Mouse (Mus musculus) G1E-ER4 (cell line): ENCODE data around the gene Tle3. TPM values are rescaled to one million over a fixed set of nuclear protein-coding genes. Genes with fewer than 3 reads are reported as not detected.

Experiments
- GATA1 ChIP-seq: IDR thresholded peaks from one replicate; pipeline ENCODE4 v1.8.0; 2012; ENCODE audit warnings: low read length, inconsistent platforms
- polyA plus RNA-seq: library from polyadenylated mRNA; stranded (reverse); fragments of >175 nt; gene quantifications from 2 replicates; pipeline ENCODE4 v1.2.3, GENCODE M21; 2012

Tle3 gene
- polyA plus RNA-seq: 103 and 123 TPM in 2 replicates

DNA sequence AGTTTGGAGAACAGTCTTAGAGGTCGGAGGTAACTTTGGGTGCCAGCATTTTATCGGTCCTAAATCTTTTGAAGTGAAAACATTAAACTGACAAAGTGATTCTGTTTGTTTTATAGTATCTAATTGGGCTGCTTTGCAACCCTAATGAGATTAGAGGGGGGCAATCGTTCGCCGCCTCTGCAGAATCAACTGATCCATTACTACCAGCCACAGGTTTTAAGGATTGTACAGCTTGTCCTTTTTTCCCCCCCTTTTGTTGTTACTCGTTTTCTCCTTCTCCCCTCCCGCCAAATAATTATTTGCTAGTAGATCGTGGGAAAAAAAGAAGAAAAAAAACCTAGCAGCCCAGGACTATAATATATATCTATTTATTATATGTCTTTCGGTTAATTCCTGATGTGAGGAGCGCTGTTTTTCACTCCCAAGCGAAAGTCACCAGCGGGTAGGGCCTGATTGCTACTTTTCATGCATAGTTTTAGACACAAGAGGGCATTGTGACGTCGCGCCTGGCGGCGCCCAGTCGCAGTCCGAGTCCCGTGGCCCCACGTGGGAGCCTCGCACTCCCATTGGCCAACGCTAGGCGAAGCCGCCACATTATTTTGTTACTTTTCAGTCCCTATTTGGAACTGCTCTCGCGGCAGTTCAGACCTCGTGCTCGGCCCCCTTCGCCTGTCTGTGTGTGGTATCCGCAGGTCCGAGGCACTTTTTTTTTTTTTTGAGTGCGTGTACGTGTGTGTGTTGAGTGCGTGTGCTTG, at the start of gene Tle3:
Gene Tle3, plus strand, starts transcription at position 612 of the 755 bp plus-strand sequence.
- TF ChIP-seq GATA1: no peak

DNA sequence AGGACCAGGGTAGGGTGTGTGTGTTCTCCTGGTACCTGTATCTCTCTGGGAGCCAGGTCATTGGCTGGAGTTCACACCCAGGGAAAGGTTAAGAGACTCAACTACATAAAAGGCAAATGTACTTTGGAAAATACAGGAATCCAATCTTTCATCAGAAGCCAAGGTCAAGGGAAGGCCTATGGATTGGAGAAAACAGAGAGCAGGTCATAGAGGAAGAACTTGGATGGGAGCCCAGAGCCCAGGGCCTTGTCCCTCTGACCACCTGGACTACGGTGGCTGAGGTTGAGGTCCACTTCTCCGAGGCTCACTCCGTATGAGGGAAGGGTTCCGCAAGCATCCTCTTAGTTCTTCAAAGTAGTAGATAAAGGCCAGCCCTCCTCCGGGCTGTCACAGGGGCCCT, 48.9 kb upstream of the Tle3 start:
- TF ChIP-seq GATA1: no peak

DNA sequence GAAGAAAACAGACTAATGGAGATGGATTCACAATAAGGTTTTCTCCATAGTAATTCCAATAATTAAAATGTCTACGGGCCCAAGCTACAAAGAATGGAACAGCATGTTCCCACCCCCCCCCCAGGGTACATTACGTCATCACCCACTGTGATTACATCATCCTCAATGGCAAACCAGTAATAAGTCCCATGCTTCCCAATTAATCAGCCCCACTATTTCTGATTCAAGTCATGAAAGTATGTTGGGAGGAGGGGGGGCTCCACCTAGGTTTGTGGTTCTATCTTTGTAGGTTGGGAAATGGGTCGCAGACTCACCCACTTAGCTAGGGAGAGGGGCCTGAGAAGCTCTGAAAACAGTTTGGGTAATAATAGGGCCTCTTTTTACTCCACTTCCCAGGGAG, 48.3 kb upstream of the Tle3 start:
- TF ChIP-seq GATA1: no peak

DNA sequence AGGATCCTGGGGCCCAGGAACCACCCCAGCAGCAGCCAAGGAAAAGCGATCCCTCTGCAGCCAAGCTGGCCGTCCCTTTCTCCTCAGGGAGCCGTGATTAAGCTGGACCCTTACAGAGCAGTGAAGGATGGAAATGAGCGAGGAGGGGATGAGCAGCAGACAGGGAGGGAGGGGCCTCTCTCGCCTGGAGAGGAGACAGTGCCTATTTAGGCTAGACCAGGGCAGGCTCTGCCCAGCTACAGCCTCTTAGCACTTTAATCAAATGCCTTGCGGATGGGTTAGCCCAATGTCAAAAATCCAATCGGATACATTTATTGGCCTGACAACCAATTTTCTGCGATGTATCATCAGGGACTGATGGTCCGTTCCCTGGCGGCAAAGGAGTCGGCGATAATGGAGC, 47.8 kb upstream of the Tle3 start:
- TF ChIP-seq GATA1: no peak

DNA sequence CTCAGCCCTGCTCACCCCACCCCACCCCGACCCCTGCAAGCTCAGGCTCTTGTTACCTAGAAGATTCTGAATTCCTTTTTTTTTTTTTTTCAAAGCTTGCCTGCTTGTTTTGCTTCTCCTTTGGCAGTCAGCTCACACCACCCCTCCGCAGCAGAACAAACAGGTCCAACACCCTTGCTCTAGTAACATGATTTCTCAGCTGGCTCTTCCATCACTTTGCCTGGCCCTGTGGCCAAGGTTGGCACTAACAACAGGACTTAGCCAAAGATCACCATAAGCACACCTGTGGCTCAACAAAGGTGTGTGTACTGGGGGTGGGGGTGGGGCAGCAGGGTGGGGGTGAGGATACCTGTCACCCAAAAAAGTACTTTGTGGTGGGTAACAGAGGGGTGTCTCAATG, 47.2 kb upstream of the Tle3 start:
- no peak for TF ChIP-seq GATA1

DNA sequence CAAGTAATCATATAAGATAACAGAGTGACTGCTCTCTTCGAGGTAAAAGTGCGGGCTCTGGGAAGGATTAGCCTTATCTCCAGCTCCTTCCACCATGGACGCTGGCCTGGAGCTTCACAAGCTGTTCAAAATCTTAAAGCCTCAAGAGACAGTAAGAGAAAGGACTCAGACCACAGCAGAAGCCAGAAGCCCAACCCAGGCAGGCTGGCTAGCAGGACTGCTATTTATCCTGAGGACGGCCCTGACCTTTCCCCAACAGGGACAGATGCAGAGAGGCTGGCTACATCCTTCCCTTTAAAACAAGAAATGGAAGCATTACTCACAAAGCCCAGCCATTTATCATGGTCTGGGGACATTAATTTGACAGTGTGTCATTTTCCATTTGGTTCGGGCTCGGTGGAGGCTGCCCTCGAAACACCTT, 46.2 kb upstream of the Tle3 start:
- no peak for TF ChIP-seq GATA1

DNA sequence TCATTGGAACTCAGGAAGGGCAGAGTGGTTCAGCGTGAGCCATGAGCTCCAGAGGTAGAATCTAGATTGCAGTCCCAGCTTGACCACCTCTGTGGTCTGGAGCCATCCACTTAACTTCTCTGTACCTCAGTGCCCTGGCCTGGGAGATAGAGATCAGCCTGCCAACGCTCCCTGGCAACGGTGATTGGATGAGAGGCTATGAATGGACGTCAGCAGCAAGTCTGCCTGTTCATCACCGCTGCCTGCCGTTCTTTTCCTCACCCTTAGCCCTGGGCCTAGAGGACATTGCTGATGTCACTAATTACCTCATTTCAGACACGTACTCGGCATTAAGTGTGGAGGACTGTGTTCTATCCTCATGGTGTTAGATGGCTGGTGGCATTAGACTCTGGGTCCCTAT, 45.2 kb upstream of the Tle3 start:
- no peak for TF ChIP-seq GATA1

DNA sequence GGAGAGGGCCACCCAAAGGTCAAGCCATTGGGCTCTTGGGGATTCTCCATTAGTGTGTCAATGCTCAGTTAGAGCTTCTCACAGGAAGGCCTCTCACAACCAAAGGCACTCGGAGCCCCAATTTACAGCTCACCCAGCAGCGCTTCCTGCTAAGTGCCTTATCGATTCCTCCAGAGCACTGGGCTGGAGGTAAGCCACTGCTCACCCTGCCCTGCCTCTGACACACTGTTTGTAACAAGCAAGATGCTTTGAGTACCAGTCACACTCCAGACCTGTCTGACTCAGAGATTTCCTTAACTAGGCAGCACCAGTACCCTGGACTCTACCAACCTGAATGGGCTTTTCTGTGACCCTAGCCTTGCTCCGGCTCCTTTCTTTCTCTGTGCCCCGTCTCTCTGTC, 44.0 kb upstream of the Tle3 start:
- no peak for TF ChIP-seq GATA1

DNA sequence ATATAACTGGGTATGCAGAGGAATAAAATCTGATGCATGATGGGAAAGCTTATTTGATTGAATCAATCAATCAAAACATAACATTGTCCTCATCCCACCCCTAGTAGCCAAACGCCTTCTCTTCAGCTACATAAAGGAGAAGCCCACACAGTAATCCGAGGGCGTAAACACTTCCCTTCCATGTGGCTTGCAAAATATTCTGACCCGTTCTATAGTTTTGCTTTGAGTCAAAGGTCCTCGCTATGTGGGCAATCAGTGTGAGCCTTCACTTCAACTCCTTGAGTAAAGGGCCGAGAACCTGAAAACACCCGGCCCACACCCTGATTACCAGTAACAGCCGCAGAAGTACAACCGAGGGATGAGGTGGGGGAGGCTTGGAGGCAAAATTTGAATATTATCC, 41.4 kb upstream of the Tle3 start:
- TF ChIP-seq GATA1: no peak

DNA sequence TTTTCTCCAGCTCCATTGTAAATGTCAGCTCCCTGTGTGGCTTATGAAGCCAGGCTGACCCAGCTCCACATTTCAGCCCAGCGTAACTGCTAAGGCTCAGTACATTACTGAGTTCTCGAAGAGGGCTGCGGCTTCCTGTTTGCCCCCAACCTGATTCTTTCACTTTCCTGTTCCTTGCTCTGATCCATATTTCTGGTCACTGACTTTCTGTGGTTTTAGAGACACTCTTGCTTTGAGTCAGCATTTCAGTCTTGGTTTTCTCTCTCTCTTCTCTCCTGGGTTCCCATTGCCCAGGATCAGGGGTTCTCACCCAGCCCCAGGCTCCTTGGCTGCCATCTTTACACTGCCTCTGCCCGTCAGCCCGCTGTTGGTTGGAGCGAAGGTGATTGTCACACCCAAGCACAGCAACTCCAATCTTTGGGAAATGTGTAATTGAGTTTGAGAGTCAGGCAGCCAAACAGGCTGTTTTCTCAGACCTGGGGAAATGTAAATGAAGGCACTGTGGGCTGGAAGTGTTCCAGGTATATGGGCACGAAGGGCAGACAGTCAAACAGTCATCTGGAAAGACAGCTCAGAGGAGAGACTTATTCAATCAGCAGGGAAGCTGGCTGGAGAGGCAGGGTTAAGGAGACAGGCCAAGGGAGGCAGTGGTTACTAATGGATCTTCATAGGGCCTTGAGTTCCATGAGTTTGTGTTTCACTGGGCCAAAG, 39.8 kb upstream of the Tle3 start:
- TF ChIP-seq GATA1: no peak

DNA sequence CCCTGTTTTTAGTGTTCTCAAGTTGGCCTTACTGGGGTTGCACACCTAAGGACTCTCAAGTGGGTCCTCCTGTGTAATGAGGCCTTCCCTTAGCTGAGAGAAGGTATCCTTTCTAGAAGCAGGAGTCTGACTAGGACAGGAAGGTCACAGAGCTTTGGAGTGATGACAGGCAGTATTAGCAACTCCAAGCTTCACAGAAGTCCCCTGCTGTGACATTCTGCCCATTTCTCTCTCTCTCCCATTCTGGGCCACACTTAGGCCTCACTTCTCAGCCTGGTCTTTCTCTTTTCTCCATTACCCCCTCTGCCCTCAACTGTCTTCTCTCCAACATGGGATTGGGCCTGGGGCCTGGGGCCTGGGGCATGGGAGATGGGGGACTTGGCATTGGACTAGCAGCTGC, 36.0 kb upstream of the Tle3 start:
- no peak for TF ChIP-seq GATA1

DNA sequence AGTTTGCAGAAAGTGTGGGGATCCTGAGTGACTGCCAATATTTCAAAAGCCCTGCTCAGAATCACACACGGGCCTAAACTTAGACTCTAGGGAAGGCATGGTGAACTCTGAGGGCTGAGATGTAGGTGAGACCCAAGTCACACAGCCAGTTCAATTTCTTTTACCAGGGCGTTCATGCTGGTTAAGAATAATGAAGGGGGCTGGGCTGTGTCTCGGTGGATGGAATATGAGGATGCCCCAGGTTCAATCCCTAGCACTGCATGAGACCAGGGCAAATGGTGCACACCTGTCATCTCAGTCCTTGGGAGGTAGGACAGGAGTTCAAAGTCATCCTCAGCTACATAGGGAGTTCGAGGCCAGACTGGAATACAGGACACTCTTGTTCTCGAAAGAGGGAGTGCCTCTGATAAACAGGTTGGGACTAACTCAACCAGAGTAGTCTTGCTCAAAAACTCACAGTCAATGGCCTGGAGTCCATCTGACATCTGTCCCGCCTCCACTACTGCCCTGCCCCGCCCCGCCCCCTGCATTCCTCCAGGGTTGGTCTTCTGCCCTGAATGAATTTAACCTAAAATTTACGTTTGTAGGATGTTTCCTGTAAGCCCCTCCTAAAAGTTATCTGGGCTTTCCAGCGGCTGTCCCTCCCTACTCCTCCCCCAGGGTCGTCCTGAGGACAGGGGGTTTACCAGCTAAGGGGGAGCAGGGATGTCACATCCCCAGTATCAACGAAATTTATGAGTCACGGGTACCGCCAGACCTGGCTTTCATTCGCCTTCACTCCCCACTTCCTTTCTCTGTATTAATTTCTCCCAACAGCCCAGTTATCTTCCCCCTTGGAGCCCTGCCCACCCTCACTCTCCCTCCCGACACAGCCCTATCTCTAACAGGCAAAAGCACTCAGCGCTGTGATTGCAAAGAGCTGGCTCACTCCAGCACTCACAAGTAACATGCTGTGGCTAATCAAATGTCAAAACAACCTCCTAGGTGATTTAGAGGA, 35.3 kb upstream of the Tle3 start:
- no peak for TF ChIP-seq GATA1

DNA sequence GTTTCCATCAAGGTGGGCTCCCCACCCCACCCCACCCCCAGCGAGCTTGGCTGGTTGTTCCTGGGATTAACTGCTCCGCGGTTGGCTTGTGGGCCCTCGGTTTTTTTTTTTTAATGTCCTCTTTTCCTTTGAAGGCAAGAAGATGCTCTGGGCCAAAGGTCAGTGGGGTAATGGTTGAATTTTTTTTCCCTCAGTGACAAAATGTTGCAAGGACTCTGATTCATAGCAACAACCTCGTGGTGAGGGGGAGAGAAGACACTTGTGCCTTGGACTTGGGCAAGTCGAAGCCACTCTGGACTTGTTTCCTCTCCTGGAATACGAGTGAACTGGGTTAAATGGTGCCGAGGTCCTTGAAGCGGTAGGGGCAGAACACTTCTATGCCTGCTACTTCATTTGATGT, 34.5 kb upstream of the Tle3 start:
- no peak for TF ChIP-seq GATA1

DNA sequence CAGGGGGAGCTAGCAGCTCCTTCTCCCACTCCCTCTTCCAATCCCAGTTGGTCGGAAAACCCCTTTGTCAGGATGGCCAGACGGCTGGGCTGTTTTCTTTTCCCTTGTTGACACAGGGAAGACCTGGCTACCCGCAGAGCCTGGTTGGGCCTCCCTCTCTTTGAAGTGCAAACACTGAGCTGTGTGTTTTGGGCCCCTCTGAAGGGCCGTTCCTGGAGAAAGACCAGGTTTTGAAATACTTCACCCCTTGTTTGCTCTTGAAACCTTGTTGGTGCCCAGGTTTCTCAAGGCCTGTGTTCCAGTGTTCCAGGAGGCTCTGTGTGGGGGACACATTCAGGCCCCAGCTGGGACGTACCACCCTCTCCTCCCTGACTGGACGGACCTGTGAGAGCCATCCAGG, 32.9 kb upstream of the Tle3 start:
- TF ChIP-seq GATA1: no peak

DNA sequence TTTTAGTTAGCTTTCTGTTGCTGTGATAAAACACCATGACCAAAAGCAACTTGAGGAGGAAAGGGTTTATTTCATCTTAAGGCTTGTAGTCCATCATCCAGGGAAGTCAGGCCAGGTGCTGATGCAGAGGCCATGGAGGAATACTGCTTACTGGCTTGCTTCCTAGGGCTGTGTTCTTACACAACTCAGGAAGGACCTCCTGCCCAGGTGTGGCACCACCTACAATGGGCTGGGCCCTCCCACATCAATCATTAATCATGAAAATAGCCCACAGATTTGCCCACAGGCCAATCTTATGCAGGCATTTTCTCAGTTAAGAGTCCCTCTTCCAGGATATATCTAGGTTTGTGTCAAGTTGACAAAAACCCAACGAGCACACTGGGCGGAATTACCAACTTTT, 31.8 kb upstream of the Tle3 start:
- TF ChIP-seq GATA1: no peak

DNA sequence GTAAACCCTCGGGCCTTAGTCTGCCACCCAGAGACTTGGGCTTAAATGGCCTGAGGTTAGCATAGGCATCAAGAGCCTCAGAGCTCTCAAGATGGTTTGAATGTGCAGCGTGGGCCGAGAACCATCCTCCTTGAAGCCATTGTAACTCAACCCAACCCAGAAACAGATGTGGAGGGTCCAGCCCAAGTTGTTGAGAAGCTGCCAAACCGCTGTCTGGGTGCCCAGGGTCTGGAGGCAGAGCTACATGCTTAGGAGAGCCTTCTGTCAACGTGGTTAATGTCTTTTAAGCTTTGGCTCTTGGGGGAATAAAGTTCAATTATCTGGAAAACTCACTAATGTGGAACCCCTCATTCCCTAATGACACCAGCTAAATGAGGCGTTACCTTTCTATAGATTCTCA, 29.9 kb upstream of the Tle3 start:
- TF ChIP-seq GATA1: no peak

DNA sequence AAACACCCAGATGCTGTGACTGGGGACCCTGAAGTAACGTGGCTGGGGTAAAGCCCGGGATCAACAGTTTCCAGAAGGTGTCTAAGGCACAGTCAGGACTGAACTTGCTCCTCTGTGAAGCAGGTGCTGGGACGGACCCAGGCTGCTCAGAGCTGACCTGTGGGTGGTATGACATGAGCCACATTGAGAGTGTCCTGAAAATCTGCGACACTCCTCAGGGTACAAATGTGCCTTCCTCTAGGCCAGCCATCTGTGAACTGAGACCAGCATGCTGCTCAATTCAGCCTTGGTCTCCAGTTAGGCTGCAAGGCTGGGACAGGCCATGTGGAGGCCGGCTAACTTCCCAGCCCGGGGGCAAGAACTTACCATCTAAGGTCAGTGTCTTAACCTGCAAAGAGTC, 27.5 kb upstream of the Tle3 start:
- no peak for TF ChIP-seq GATA1
